Mouse (Mus musculus): ENCODE results near the gene Chst11.

Chst11 gene

GRCm38 (mm10) chr10:82991756-82992519 lies 6.6 kb downstream of the Chst11 start:
- DNase-seq, result no peak

GRCm38 (mm10) chr10:82994284-82994683 lies 9.0 kb downstream of the Chst11 start:
- DNase-seq, result no peak

- no peak for DNase-seq
These were observed 12.2 kb downstream of the Chst11 start for GRCm38 (mm10) chr10:82997460-82997859.

GRCm38 (mm10) chr10:83000169-83000568 lies 14.9 kb downstream of the Chst11 start:
- no peak for DNase-seq

GRCm38 (mm10) chr10:83000721-83001120 lies 15.4 kb downstream of the Chst11 start:
- DNase-seq, result no peak

- DNase-seq, result no peak
These were observed 18.6 kb downstream of the Chst11 start for GRCm38 (mm10) chr10:83003899-83004298.

- DNase-seq, result no peak
These were observed 19.1 kb downstream of the Chst11 start for GRCm38 (mm10) chr10:83004389-83004788.

- no peak for DNase-seq
These were observed 19.7 kb downstream of the Chst11 start for GRCm38 (mm10) chr10:83005003-83005402.

- DNase-seq, result no peak
These were observed 21.0 kb downstream of the Chst11 start for GRCm38 (mm10) chr10:83006258-83006657.

GRCm38 (mm10) chr10:83013984-83014383 lies 28.7 kb downstream of the Chst11 start:
- no peak for DNase-seq

- DNase-seq, result no peak
These were observed 30.6 kb downstream of the Chst11 start for GRCm38 (mm10) chr10:83015919-83016318.

- DNase-seq, result no peak
These were observed 31.5 kb downstream of the Chst11 start for GRCm38 (mm10) chr10:83016779-83017178.

- no peak for DNase-seq
These were observed 32.6 kb downstream of the Chst11 start for GRCm38 (mm10) chr10:83017760-83018498.

GRCm38 (mm10) chr10:83018521-83018920 lies 33.2 kb downstream of the Chst11 start:
- no peak for DNase-seq

- no peak for DNase-seq
These were observed 34.4 kb downstream of the Chst11 start for GRCm38 (mm10) chr10:83019497-83020270.

GRCm38 (mm10) chr10:83022616-83023015 lies 37.3 kb downstream of the Chst11 start:
- DNase-seq, result no peak

GRCm38 (mm10) chr10:83026174-83026573 lies 40.9 kb downstream of the Chst11 start:
- DNase-seq, result no peak

GRCm38 (mm10) chr10:83027673-83028072 lies 42.4 kb downstream of the Chst11 start:
- DNase-seq, result no peak

- no peak for DNase-seq
These were observed 44.9 kb downstream of the Chst11 start for GRCm38 (mm10) chr10:83030103-83030661.

- no peak for DNase-seq
These were observed 45.6 kb downstream of the Chst11 start for GRCm38 (mm10) chr10:83030928-83031327.

- DNase-seq, result no peak
These were observed 46.3 kb downstream of the Chst11 start for GRCm38 (mm10) chr10:83031561-83031960.

- DNase-seq, result no peak
These were observed 47.3 kb downstream of the Chst11 start for GRCm38 (mm10) chr10:83032559-83032958.
